Mouse (Mus musculus): ENCODE results near the gene Klf13. TPM values are rescaled to one million over a fixed set of nuclear protein-coding genes. Genes with fewer than 3 reads are reported as not detected.

Klf13 gene
- polyA plus RNA-seq, 1 experiment from 2014 or later = 32.0 TPM

GRCm38 (mm10) chr7:63873880-63874279 lies 64.8 kb downstream of the Klf13 start:
- no peaks in the 10 kb centered on the region for H3K27me3 ChIP-seq (ENCODE audit: control insufficient read depth, insufficient read depth, low read length)
- no peaks in the 10 kb centered on the region for H3K9me3 ChIP-seq (ENCODE audit: control insufficient read depth, low read length)
- no peak overlapping the region for H3K4me3 ChIP-seq (ENCODE audit: low read depth, low read length)
- H3K9ac ChIP-seq (ENCODE audit: low read length) = no peak overlapping the region
- H3K4me2 ChIP-seq = no peak overlapping the region
- DNase-seq (ENCODE audit: low spot score, missing footprints) (no peak), ATAC-seq (ENCODE audit: low FRiP score) (no peak)
- H3K36me3 ChIP-seq (ENCODE audit: control insufficient read depth, insufficient read depth, low read length) = no peaks in the 10 kb centered on the region
- H3K27ac ChIP-seq (ENCODE audit: low read depth, low read length) = no peak overlapping the region
- no peaks in the 10 kb centered on the region for H3K4me1 ChIP-seq (ENCODE audit: control insufficient read depth, insufficient read depth, low read length)
- 66% methylated on average over 12 of the region's 12 CpGs for WGBS

GRCm38 (mm10) chr7:63871698-63872097 lies 67.0 kb downstream of the Klf13 start:
- DNase-seq (ENCODE audit: low spot score, missing footprints) = no peak
- no peaks in the 10 kb centered on the region for H3K27me3 ChIP-seq (ENCODE audit: control insufficient read depth, insufficient read depth, low read length)
- no peak overlapping the region for H3K4me2 ChIP-seq
- WGBS = 86% methylated on average over 6 of the region's 6 CpGs
- no peaks in the 10 kb centered on the region for H3K9me3 ChIP-seq (ENCODE audit: control insufficient read depth, low read length)
- H3K4me1 ChIP-seq (ENCODE audit: control insufficient read depth, insufficient read depth, low read length) = no peaks in the 10 kb centered on the region
- no peak overlapping the region for H3K27ac ChIP-seq (ENCODE audit: low read depth, low read length)
- H3K9ac ChIP-seq (ENCODE audit: low read length) = no peak overlapping the region
- no peak overlapping the region for H3K4me3 ChIP-seq (ENCODE audit: low read depth, low read length)
- no peak for ATAC-seq (ENCODE audit: low FRiP score)
- no peaks in the 10 kb centered on the region for H3K36me3 ChIP-seq (ENCODE audit: control insufficient read depth, insufficient read depth, low read length)

DNA sequence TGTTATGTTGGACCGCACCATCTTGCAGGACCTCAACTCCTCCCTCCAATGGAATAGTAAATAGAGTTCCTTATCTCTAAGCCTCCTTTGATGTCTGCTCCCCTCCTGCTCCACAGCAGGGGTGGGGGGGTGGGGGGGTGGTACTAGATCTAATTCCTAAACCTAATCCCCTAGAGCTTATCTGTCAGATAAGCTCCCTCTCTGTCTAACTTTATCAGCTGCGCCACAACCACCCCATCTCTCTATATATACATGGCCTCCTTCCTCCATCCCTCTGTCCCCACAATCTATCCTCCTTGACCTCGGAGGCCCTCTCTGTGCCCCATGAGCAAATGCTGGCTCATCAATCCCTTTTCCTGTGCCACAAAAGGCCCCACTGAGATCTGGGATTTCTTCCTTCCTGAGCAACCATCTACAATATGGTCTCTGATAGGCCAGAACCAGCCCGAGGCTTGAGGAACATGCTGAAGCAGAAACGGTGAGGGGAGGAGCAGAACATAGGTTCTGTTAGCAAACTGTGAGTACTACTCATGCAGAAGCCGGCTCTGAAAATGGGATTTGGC lies 70.3 kb downstream of the Klf13 start:
- no peaks in the 10 kb centered on the region for H3K27me3 ChIP-seq (ENCODE audit: control insufficient read depth, insufficient read depth, low read length)
- DNase-seq (ENCODE audit: low spot score, missing footprints) = no peak
- WGBS = 56% methylated on average over 6 of the region's 6 CpGs

DNA sequence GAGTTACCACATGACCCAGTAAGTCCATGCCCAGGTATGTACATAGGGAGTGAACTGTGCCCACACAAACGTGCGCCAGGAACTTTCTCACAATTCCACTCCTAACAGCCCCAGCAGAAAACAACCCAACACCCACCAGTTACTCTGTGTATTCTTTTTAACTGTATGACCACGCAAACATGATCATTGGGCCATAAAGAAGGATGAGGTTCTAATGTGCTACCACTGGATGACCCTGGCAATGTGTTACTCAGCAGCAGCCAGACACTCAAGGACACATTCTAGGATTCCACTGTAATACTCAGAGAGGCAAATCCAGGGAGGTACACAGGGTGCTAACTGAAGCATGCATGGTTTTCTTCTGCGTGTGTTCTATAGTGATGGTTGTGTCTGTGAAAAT lies 72.8 kb downstream of the Klf13 start:
- Histone ChIP-seq H3K27me3 (ENCODE audit: control insufficient read depth, insufficient read depth, low read length) (no peaks in the 10 kb centered on the region), H3K4me1 (ENCODE audit: control insufficient read depth, insufficient read depth, low read length) (no peaks in the 10 kb centered on the region), H3K36me3 (ENCODE audit: control insufficient read depth, insufficient read depth, low read length) (no peaks in the 10 kb centered on the region), H3K4me3 (ENCODE audit: low read depth, low read length) (no peak overlapping the region), H3K9ac (ENCODE audit: low read length) (no peak overlapping the region), H3K4me2 (no peak overlapping the region), H3K27ac (ENCODE audit: low read depth, low read length) (no peak overlapping the region), H3K9me3 (ENCODE audit: control insufficient read depth, low read length) (no peaks in the 10 kb centered on the region)
- DNase-seq (ENCODE audit: low spot score, missing footprints) (no peak), ATAC-seq (ENCODE audit: low FRiP score) (no peak)
- WGBS = 94% methylated on average over 4 of the region's 4 CpGs

More for the DNA sequence above, 70.3 kb downstream of the Klf13 start:
- Histone ChIP-seq H3K4me3 (ENCODE audit: low read depth, low read length) (no peak overlapping the region), H3K9me3 (ENCODE audit: control insufficient read depth, low read length) (no peaks in the 10 kb centered on the region), H3K4me1 (ENCODE audit: control insufficient read depth, insufficient read depth, low read length) (no peaks in the 10 kb centered on the region), H3K36me3 (ENCODE audit: control insufficient read depth, insufficient read depth, low read length) (no peaks in the 10 kb centered on the region), H3K27ac (ENCODE audit: low read depth, low read length) (no peak overlapping the region), H3K4me2 (no peak overlapping the region), H3K9ac (ENCODE audit: low read length) (no peak overlapping the region)
- no peak for ATAC-seq (ENCODE audit: low FRiP score)

GRCm38 (mm10) chr7:63863046-63863445 lies 75.7 kb downstream of the Klf13 start:
- WGBS = 67% methylated on average over 1 of the region's 1 CpGs

DNA sequence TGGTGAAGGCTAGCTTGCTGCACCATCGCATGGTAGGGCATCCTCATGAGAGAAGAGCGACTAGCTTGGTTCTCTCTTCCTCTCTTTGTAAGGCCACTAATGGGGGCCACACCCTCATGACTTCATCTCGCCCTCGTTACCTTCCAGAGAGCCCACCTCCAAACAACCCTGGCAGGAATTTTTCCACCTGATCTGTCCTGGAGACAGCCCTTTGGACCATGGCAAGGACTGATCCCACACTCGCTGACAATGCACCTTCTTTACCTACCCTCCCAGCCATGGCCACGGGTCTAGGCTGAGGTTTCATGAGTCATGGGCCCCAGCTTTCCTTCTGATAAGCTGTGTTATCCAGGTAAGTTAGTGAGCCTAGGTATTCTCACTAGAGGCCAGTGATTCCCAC lies 77.6 kb downstream of the Klf13 start:
- H3K27me3 ChIP-seq (ENCODE audit: control insufficient read depth, insufficient read depth, low read length) = no peaks in the 10 kb centered on the region
- no peak overlapping the region for H3K4me3 ChIP-seq (ENCODE audit: low read depth, low read length)
- H3K36me3 ChIP-seq (ENCODE audit: control insufficient read depth, insufficient read depth, low read length) = no peaks in the 10 kb centered on the region
- ATAC-seq (ENCODE audit: low FRiP score) (no peak), DNase-seq (ENCODE audit: low spot score, missing footprints) (no peak)
- no peaks in the 10 kb centered on the region for H3K9me3 ChIP-seq (ENCODE audit: control insufficient read depth, low read length)
- H3K4me2 ChIP-seq = no peak overlapping the region
- H3K27ac ChIP-seq (ENCODE audit: low read depth, low read length) = no peak overlapping the region
- H3K9ac ChIP-seq (ENCODE audit: low read length) = no peak overlapping the region
- H3K4me1 ChIP-seq (ENCODE audit: control insufficient read depth, insufficient read depth, low read length) = no peaks in the 10 kb centered on the region
- 90% methylated on average over 6 of the region's 6 CpGs for WGBS

More at GRCm38 (mm10) chr7:63863046-63863445, 75.7 kb downstream of the Klf13 start:
- H3K27ac ChIP-seq (ENCODE audit: low read depth, low read length) = no peak overlapping the region
- no peaks in the 10 kb centered on the region for H3K9me3 ChIP-seq (ENCODE audit: control insufficient read depth, low read length)
- H3K27me3 ChIP-seq (ENCODE audit: control insufficient read depth, insufficient read depth, low read length) = no peaks in the 10 kb centered on the region
- H3K36me3 ChIP-seq (ENCODE audit: control insufficient read depth, insufficient read depth, low read length) = no peaks in the 10 kb centered on the region
- no peak for DNase-seq (ENCODE audit: low spot score, missing footprints)
- no peak overlapping the region for H3K4me2 ChIP-seq
- ATAC-seq (ENCODE audit: low FRiP score) = no peak
- H3K9ac ChIP-seq (ENCODE audit: low read length) = no peak overlapping the region
- H3K4me1 ChIP-seq (ENCODE audit: control insufficient read depth, insufficient read depth, low read length) = no peaks in the 10 kb centered on the region
- no peak overlapping the region for H3K4me3 ChIP-seq (ENCODE audit: low read depth, low read length)

DNA sequence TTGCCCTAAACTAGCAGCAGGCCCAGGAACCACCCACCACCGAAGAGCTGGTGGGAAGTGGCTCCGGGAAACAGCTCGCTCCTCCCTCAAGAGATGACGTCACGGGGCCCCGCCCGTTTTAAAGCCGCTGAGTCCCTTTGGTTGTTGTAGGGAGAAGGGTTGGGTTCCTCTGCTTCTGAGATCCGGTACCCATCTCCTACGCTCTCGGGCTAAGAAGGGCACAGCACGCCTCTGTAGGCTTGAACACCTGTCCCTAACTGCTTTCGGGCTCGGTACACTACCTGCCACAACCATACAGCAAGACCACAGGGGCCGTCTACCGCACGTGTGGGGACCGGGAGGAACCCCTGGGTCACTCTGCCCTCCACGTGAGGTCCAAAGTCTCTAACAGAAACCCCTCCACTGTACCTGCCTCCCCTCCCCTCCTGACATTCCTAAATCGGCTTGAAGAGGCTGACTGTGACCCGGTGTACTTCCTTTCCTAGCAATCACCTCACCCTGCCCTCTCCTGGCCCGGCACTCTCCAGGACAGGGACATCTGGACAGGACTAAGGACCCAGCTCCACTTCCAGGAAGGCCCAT lies 80.1 kb downstream of the Klf13 start:
- Histone ChIP-seq H3K27me3 (ENCODE audit: control insufficient read depth, insufficient read depth, low read length) (no peaks in the 10 kb centered on the region), H3K4me3 (ENCODE audit: low read depth, low read length) (peak overlapping the region; percentile 30), H3K9ac (ENCODE audit: low read length) (peak overlapping the region; percentile 51; the same call in 1 of the 2 replicates), H3K4me2 (peak overlapping the region; percentile 53), H3K36me3 (ENCODE audit: control insufficient read depth, insufficient read depth, low read length) (no peaks in the 10 kb centered on the region), H3K27ac (ENCODE audit: low read depth, low read length) (no peak overlapping the region), H3K4me1 (ENCODE audit: control insufficient read depth, insufficient read depth, low read length) (no peaks in the 10 kb centered on the region), H3K9me3 (ENCODE audit: control insufficient read depth, low read length) (no peaks in the 10 kb centered on the region)
- 6% methylated on average over 22 of the region's 22 CpGs for WGBS
- ATAC-seq (ENCODE audit: low FRiP score) (peak; percentile 69), DNase-seq (ENCODE audit: low spot score, missing footprints) (peak; percentile 98)

- Histone ChIP-seq H3K9ac (ENCODE audit: low read length) (no peak overlapping the region), H3K27ac (ENCODE audit: low read depth, low read length) (no peak overlapping the region), H3K4me1 (ENCODE audit: control insufficient read depth, insufficient read depth, low read length) (no peaks in the 10 kb centered on the region), H3K4me3 (ENCODE audit: low read depth, low read length) (no peak overlapping the region), H3K9me3 (ENCODE audit: control insufficient read depth, low read length) (no peaks in the 10 kb centered on the region), H3K27me3 (ENCODE audit: control insufficient read depth, insufficient read depth, low read length) (no peaks in the 10 kb centered on the region), H3K4me2 (no peak overlapping the region), H3K36me3 (ENCODE audit: control insufficient read depth, insufficient read depth, low read length) (no peaks in the 10 kb centered on the region)
- DNase-seq (ENCODE audit: low spot score, missing footprints) = no peak
- no peak for ATAC-seq (ENCODE audit: low FRiP score)
- WGBS = 87% methylated on average over 17 of the region's 17 CpGs
These were observed 80.8 kb downstream of the Klf13 start for GRCm38 (mm10) chr7:63857771-63858417.

DNA sequence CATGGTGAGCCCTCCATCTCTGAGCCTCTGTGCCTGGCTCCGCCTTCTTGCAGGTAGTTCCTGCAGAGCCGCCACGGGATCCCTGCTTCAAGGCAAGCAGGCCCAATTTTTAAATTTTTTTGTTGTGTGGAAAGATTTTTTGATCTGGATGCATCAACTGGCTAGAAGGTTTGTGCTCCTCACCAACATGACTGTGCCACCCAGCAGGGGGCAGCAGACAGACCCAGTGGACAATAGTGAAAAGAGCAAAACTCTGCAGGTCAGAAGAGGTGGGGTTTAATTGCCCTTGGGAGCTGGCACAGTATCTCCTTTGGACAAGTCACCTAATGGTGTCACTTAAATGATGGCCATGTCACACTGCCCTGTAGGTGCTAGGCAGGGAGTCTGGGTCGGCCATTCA lies 83.4 kb downstream of the Klf13 start:
- no peaks in the 10 kb centered on the region for H3K36me3 ChIP-seq (ENCODE audit: control insufficient read depth, insufficient read depth, low read length)
- ATAC-seq (ENCODE audit: low FRiP score) = peak; percentile 41
- H3K4me2 ChIP-seq = no peak overlapping the region
- no peaks in the 10 kb centered on the region for H3K4me1 ChIP-seq (ENCODE audit: control insufficient read depth, insufficient read depth, low read length)
- H3K4me3 ChIP-seq (ENCODE audit: low read depth, low read length) = no peak overlapping the region
- H3K9ac ChIP-seq (ENCODE audit: low read length) = no peak overlapping the region
- H3K27ac ChIP-seq (ENCODE audit: low read depth, low read length) = no peak overlapping the region
- no peaks in the 10 kb centered on the region for H3K27me3 ChIP-seq (ENCODE audit: control insufficient read depth, insufficient read depth, low read length)
- peak; percentile 92 for DNase-seq (ENCODE audit: low spot score, missing footprints)
- no peaks in the 10 kb centered on the region for H3K9me3 ChIP-seq (ENCODE audit: control insufficient read depth, low read length)
- 74% methylated on average over 4 of the region's 4 CpGs for WGBS

Measured in midbrain, embryonic 11.5 days (tissue).